Comparison of ENCODE assay signal across 13 mouse cellular contexts in the genomic region with DNA sequence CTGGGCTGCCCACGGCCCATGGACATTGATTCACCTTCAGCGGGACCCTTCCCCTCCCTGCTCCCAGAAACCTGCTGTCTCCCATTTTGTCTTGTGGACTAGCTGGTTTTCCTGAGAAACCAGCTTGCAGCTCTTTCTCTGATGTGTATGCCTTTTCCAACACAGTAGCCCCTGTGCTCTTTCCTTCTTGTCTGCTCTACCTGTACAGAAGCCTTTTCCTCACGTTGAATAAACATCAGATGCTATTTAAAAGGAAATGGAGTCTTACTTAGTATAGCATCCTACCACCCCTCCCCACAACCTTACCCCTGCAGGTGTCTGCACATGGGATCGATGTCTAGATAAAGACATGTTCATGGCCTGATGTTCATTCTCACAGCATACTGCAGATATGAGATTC. TPM values are rescaled to one million over a fixed set of nuclear protein-coding genes. Genes with fewer than 3 reads are reported as not detected.
DNase-seq lines count a peak whose midpoint lies in the region; ATAC-seq and TF ChIP-seq lines count a peak whose summit lies in the region.
"Not testable (repeated sequence)": the region's sequence is repeated elsewhere in the genome, so short reads cannot be mapped to it uniquely, and the experiment has no call there.
"Had no signal": no experiment of that assay in that cellular context is flagged by ENCODE, and none has a peak within 500 bp of the region (broad histone marks: within the 10 kb centered on the region; RNA-seq: fewer than 3 reads in every experiment).

A gene (minus strand): TSS at position 101 of the 400 bp plus-strand sequence.

- H3K9me3 ChIP-seq in embryonic facial prominence, embryonic 12.5 days; hindbrain, embryonic 13.5 days; kidney, postnatal 0 days (replicated peaks; ENCODE audit: low read length); liver, embryonic 14.5 days (ENCODE audit: control insufficient read depth, low read length); midbrain, embryonic 12.5 days: not testable (repeated sequence)

- not testable (repeated sequence) for DNase-seq in gastrocnemius, adult 2 months; kidney, postnatal 0 days (ENCODE audit: low spot score); liver, embryonic 14.5 days (ENCODE audit: low read depth in 3 of 3, low spot score in 3 of 3)

- not testable (repeated sequence) for TF ChIP-seq CTCF in gastrocnemius, adult 2 months (IDR thresholded peaks at IDR 0.05); kidney, postnatal 0 days (IDR thresholded peaks at IDR 0.05; ENCODE audit: low read depth); liver, embryonic 14.5 days (IDR thresholded peaks at IDR 0.05; ENCODE audit: low read depth); small intestine, adult 2 months (IDR thresholded peaks at IDR 0.05; ENCODE audit: extremely low read depth, insufficient read length, insufficient replicate concordance, low read depth, low read length)

- intact Hi-C loops in gastrocnemius, adult 2 months (cut with DNase I) = not testable (repeated sequence)

- TF ChIP-seq POLR2A in small intestine, adult 2 months (IDR thresholded peaks at IDR 0.05; ENCODE audit: low read depth, low read length) = not testable (repeated sequence)

- not testable (repeated sequence) for H3K27me3 ChIP-seq in embryonic facial prominence, embryonic 12.5 days; hindbrain, embryonic 13.5 days; kidney, postnatal 0 days (ENCODE audit: insufficient read depth, low read length); liver, embryonic 14.5 days (ENCODE audit: control insufficient read depth, insufficient read depth, low read length); midbrain, embryonic 12.5 days; small intestine, adult 2 months (ENCODE audit: control insufficient read depth, insufficient read depth, low read length)

- peak within 1 kb of the TSS; percentile 40 for H3K4me3 ChIP-seq in embryonic facial prominence, embryonic 12.5 days
- peak within 1 kb of the TSS; percentile 75 for H3K4me3 ChIP-seq in gastrocnemius, adult 2 months
- H3K4me3 ChIP-seq in hindbrain, embryonic 13.5 days = peak within 1 kb of the TSS; percentile 49
- H3K4me3 ChIP-seq in kidney, postnatal 0 days (replicated peaks; ENCODE audit: low read depth, low read length) = peak within 1 kb of the TSS; percentile 42
- H3K4me3 ChIP-seq in liver, embryonic 14.5 days (ENCODE audit: insufficient read depth in 1 of 2, low read depth in 2 of 2, low read length in 2 of 2) = peak within 1 kb of the TSS; percentile 21 to 48; a peak in 2 of 4 replicates
- H3K4me3 ChIP-seq in midbrain, embryonic 12.5 days = peak within 1 kb of the TSS; percentile 43
- H3K4me3 ChIP-seq in small intestine, adult 2 months (ENCODE audit: low read depth, low read length) = peak within 1 kb of the TSS; percentile 75

- H3K27ac ChIP-seq in embryonic facial prominence, embryonic 12.5 days; liver, embryonic 14.5 days; small intestine, adult 2 months (ENCODE audit: insufficient read depth, low read depth, low read length): not testable (repeated sequence)
- H3K27ac ChIP-seq in gastrocnemius, adult 2 months = peak within 1 kb of the TSS; percentile 81
- H3K27ac ChIP-seq in hindbrain, embryonic 13.5 days = peak within 1 kb of the TSS; percentile 86
- peak within 1 kb of the TSS; percentile 36 for H3K27ac ChIP-seq in kidney, postnatal 0 days
- peak within 1 kb of the TSS; percentile 65 for H3K27ac ChIP-seq in midbrain, embryonic 12.5 days (replicated peaks)

- ATAC-seq in embryonic facial prominence, embryonic 12.5 days (ENCODE audit: insufficient number of reproducible peaks, insufficient read depth, low FRiP score, low TSS enrichment); hindbrain, embryonic 13.5 days (ENCODE audit: low FRiP score); kidney, postnatal 0 days (replicated peaks; ENCODE audit: low FRiP score, low read depth); liver, embryonic 14.5 days (ENCODE audit: insufficient read depth); midbrain, embryonic 12.5 days (ENCODE audit: low FRiP score, low read depth): not testable (repeated sequence)

- WGBS in embryonic facial prominence, embryonic 12.5 days = 64% methylated on average over 3 of the region's 4 CpGs
- WGBS in hindbrain, embryonic 13.5 days = 65% methylated on average over 3 of the region's 4 CpGs
- 67% methylated on average over 3 of the region's 4 CpGs for WGBS in kidney, postnatal 0 days
- 58% methylated on average over 3 of the region's 4 CpGs for WGBS in liver, embryonic 14.5 days (ENCODE audit: insufficient replicate concordance)
- 59% methylated on average over 2 of the region's 4 CpGs for WGBS in midbrain, embryonic 12.5 days
- 80% methylated on average over 3 of the region's 4 CpGs for WGBS in small intestine, adult 2 months

- H3K4me1 ChIP-seq in embryonic facial prominence, embryonic 12.5 days; hindbrain, embryonic 13.5 days (replicated peaks); kidney, postnatal 0 days (replicated peaks; ENCODE audit: insufficient read depth, low read length); liver, embryonic 14.5 days (replicated peaks; ENCODE audit: control insufficient read depth in 2 of 2, insufficient read depth in 2 of 2, low read length in 1 of 2); midbrain, embryonic 12.5 days; small intestine, adult 2 months (ENCODE audit: control insufficient read depth, insufficient read depth, insufficient read length, low read length): not testable (repeated sequence)

- not testable (repeated sequence) for TF ChIP-seq EP300 in liver, embryonic 14.5 days (IDR thresholded peaks at IDR 0.05; ENCODE audit: low read depth)

- H3K4me2 ChIP-seq in embryonic facial prominence, embryonic 12.5 days (replicated peaks) = peak within 1 kb of the TSS; percentile 50
- H3K4me2 ChIP-seq in hindbrain, embryonic 13.5 days = peak within 1 kb of the TSS; percentile 55
- H3K4me2 ChIP-seq in kidney, postnatal 0 days (ENCODE audit: low read length) = peak within 1 kb of the TSS; percentile 55
- peak within 1 kb of the TSS; percentile 38 for H3K4me2 ChIP-seq in liver, embryonic 14.5 days (ENCODE audit: low read depth)
- H3K4me2 ChIP-seq in midbrain, embryonic 12.5 days (replicated peaks) = peak within 1 kb of the TSS; percentile 50

- peak within 1 kb of the TSS; percentile 36 for H3K9ac ChIP-seq in embryonic facial prominence, embryonic 12.5 days
- H3K9ac ChIP-seq in hindbrain, embryonic 13.5 days = peak within 1 kb of the TSS; percentile 81
- peak within 1 kb of the TSS; percentile 54 for H3K9ac ChIP-seq in kidney, postnatal 0 days (ENCODE audit: low read depth, low read length)
- not testable (repeated sequence) for H3K9ac ChIP-seq in liver, embryonic 14.5 days (replicated peaks)
- peak within 1 kb of the TSS; percentile 60 for H3K9ac ChIP-seq in midbrain, embryonic 12.5 days (replicated peaks)

- H3K36me3 ChIP-seq in embryonic facial prominence, embryonic 12.5 days; hindbrain, embryonic 13.5 days; kidney, postnatal 0 days (ENCODE audit: insufficient read depth, low read length); liver, embryonic 14.5 days (replicated peaks; ENCODE audit: control insufficient read depth, insufficient read depth, low read depth); midbrain, embryonic 12.5 days; small intestine, adult 2 months (ENCODE audit: control insufficient read depth, insufficient read depth, low read length): not testable (repeated sequence)

RNA-seq across cellular contexts. Expression of the gene that starts here (rescaled TPM):
- polyA plus RNA-seq in embryonic facial prominence, embryonic 12.5 days (2016; fragmentation: Nextera tagmentation; extraction: Ambion mirVana) = not detected in 2 replicates
- total RNA-seq in gastrocnemius, adult 2 months (2021) = not detected
- polyA plus RNA-seq in hindbrain, embryonic 13.5 days (2015; fragmentation: Nextera tagmentation; extraction: Ambion mirVana) = 0.65 TPM in 1 of 2 replicates, not detected in the other
- polyA plus RNA-seq in kidney, postnatal 0 days (2015; fragmentation: Nextera tagmentation; extraction: Ambion mirVana) = not detected in 2 replicates
- polyA plus RNA-seq in liver, embryonic 14.5 days (2012; rRNA removed) = not detected in 2 replicates
- not detected in 2 replicates for polyA plus RNA-seq in liver, embryonic 14.5 days (2014; fragmentation: Nextera tagmentation; extraction: Ambion mirVana)
- polyA plus RNA-seq in midbrain, embryonic 12.5 days (2016; fragmentation: Nextera tagmentation; extraction: Ambion mirVana) = not detected in 2 replicates
- not detected in 2 replicates for polyA plus RNA-seq in small intestine, adult 2 months (2012; rRNA removed)
- total RNA-seq: gastrocnemius, postnatal 10 days; heart, postnatal 25 days; MEL had no signal
- polyA plus RNA-seq: activated CD4-positive, CD25-positive, alpha-beta regulatory T cell, adult 4 months; erythroblast, embryonic 14.5 days; urinary bladder, adult 2 months had no signal
